Mouse (Mus musculus) liver, adult 2 months (tissue): ENCODE data around the gene Zfp260.

Experiments used
- CTCF ChIP-seq: fragments of 200-500 bp; IDR thresholded peaks from 2 replicates; pipeline ENCODE4 v1.5.1; 2011; ENCODE audit warnings: low read depth, low read length, control low read depth
- POLR2A ChIP-seq: fragments of 200-500 bp; IDR thresholded peaks from 2 replicates; pipeline ENCODE4 v1.6.1; 2011; ENCODE audit warnings: low read length, control low read depth; ENCODE audit not compliant: insufficient read depth; ENCODE audit errors: extremely low read depth

- TF ChIP-seq CTCF (no peak), POLR2A (no peak)
These were observed 41.0 kb upstream of the Zfp260 start for GRCm38 (mm10) chr7:30053591-30053990.
